Mouse (Mus musculus) T-helper 1 cell (primary cell): ENCODE measurements around the gene Samhd1.

Source experiments
- in situ Hi-C: fragments of 300-600 bp; cut with MboI, MseI; formaldehyde crosslinking; loops from one replicate; pipeline ENCODE4 v1.15.1; 2025; ENCODE audit warnings: high pct_unique_total_duplicates

The Samhd1 gene

DNA sequence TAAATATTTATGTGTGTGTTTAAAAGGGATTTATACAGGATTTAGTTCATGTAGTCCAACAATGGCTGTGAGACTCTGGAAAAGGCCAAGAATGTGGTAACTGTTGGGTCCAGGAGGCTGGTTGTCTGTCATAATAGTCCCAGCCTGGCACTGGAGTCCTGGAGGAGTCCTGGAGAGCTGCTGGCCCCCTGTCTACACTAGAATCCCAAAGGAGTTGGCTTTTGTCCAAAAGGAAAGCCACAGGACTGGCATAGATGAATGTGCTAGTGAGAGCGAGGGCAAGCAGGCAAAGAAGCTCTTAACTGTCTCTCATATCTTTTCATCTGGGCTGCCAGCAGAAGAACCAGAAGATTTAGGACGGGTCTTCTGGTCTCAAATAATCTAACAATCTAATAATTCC is 1.6 kb upstream of the Samhd1 start:
- in situ Hi-C loops: loop anchor here (5.0 kb wide), 1 partner anchor 66 kb away; the partner anchor contains the start of gene Rbl1

DNA sequence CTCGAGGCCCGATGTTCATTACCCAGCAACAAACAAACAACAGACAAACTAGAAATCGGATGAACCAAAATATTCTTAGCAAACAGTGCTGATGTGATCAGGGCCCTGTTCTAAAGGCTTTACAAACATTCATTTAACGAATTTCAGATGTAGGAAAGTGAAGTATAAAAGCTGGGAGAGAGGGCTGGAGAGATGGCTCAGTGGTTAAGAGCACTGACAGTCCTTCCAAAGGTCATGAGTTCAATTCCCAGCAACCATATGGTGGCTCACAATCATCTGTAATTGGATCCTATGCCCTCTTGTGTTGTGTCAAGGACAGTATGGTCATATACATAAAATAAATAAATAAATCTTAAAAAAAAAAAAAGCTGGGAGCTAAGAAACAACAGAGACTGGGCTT is 1.1 kb upstream of the Samhd1 start:
- in situ Hi-C loops: loop anchor here (5.0 kb wide), 1 partner anchor 66 kb away; the partner anchor contains the start of gene Rbl1

DNA sequence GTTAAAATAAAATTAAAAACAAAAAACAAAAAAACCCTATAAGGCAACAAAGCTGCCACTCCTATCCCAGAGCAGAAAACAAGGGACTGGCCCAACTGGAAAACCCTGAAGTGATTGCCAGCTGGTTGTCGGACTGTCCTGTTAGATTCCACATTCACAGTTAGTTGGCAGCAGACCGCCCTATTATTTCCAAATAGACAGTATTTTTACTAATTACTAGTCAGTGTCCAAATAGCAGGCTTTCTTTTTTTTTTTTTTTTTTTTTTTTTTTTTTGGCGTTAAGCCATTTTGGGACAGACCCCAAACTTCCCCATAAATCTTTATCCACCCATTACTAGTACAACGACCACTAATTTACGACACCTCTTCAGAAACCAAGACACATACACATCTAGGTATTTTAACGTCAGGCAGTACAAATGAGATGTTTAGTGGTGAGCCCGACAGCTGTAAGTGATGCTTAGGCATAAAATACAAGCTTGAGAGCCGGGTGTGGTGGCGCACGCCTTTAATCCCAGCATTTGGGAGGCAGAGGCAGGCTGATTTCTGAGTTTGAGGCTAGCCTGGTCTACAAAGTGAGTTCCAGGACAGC is 560 bp upstream of the Samhd1 start:
- in situ Hi-C loops: loop anchor here (5.0 kb wide), 1 partner anchor 67 kb away; the partner anchor contains the start of gene Rbl1

DNA sequence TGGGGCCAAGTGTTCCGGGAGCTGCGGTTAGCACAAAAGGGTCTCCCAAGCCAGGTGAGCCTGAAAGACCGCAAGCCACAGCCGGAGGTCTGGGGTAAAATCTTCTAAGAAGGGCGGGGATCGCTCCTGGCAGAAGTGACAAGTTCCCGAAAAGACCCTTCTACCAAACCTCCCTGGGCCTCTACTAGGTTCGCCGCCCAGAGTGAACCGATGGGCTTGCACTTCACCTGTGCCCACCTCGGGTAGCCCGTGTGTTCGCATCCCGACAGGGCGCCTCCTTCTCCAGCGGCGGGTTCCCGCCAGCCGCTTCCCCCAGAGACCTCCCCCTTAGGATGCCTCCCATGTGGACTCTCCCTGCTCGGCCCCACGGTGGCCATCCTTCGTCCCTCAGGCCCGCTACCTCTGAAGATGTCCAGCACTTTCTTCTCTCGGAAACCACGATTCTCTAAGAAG is 560 bp downstream of the Samhd1 start:
- in situ Hi-C loops: no loop called here

DNA sequence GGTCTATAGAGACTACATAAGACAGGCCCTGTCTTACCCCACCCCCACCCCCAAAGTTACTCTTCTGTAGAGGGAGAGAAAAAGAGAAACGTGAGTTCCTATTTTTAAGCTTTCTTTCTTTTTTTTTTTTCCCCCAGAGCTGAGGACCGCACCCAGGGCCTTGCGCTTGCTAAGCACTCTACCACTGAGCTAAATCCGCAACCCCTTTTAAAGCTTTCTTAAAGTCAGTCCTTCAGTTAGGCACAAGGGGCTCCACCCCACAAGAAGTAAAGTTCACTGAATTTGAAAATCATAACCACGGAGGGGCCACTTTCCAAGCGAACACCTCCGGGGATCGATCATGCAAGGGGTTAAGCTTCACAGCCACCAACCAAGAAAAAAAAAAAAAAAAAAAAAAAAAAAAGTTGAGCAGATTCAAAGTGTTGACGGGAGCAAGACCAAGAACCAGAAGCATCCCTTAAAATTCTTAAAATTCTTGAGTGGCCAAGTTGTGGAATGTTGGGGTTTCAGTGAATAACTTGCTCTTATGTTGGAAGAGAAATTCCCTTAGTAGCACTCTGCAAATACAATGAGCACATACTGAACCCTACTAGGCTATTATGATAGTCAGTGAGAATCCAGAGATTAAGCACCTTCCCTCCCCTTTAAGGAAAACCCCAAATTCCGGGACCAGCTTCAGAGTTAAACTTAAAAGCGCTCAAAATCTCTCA is 1.1 kb downstream of the Samhd1 start:
- in situ Hi-C loops: no loop called here

DNA sequence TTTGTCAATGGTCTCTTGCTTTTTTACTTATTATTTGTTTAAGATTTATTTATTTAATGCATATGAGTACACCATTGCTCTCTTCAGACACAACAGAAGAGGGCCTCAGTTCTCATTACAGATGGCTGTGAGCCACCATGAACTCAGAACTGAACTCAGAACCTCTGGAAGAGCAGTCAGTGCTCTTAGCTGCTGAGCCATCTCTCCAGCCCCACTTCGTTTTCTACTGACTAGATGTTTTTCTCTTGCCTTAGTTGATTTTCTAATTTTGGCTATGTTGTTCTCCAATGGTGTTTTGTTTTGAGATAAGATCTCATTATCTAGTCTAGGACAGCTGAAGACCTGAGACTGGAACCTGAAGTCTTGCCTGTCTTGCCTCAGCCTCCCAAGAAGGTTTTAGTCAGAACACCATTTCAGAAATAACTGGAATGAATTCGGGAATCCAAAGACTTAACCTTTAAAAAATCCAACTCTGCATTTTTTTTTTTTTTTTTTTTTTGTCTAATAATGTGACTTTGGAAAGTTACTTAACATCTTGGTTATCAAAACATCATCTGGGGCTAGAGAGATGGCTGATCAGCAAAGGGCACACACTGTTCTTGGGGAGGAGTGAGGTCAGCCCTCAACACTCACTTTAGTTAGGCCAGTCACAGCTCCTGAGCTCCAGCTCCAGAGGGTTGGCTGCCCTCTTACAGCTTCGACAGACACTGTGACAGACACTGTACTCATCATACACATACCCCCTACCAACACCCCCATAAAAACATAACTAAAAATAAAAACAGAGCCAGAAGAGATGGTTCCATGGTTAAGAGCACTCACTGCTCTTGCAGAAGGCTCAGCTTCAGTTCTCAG is 2.2 kb downstream of the Samhd1 start:
- in situ Hi-C loops: no loop called here

DNA sequence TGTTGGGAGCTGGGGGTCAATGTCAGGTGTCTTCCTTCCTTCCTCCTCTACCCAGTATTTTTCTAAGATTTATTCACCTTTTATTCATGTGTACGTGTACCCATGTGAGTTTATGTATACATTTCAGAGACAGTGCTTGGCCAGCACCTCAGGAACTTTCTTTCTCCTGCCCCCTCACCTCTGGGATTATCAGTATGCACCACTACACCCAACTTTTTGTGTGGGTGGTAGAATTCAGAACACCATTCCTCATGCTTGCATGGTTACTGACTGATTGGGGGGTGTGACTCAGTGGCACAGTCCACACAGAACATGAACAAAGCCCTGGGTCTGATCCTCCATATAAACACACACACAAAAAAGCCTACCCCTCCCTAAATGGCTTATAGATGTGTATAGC is 3.0 kb downstream of the Samhd1 start:
- in situ Hi-C loops: no loop called here

DNA sequence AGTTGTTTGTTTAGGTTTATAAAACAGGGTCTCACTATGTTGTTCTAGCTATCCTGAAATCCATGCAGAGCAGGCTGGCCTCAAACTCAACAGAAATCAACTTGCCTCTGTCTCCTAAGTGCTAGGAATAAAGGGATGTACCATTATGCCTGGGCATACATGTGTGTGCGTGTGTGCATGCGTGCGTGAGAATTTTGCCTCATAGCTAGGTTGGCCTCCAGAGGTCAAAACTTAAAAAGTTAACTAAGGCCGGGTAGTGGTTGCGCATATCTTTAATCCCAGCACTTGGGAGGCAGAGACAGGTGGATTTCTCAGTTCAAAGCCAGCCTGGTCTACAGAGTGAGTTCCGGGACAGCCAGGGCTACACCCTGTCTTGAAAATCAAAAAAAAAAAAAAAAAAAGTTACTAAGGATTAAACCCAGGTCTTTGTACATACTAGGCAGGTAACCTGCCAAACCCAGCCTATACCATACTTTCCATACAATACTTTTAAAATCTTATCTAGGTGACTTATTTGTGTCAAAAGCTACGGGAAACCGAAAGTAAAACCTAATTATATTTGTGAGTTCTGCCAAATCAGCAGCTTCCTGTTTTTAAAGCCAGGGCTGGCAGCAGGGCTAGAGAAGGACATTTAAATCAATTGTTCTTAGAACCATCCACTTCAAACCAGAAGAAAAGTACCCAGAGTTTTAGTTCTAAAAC is 4.1 kb downstream of the Samhd1 start:
- in situ Hi-C loops: no loop called here

DNA sequence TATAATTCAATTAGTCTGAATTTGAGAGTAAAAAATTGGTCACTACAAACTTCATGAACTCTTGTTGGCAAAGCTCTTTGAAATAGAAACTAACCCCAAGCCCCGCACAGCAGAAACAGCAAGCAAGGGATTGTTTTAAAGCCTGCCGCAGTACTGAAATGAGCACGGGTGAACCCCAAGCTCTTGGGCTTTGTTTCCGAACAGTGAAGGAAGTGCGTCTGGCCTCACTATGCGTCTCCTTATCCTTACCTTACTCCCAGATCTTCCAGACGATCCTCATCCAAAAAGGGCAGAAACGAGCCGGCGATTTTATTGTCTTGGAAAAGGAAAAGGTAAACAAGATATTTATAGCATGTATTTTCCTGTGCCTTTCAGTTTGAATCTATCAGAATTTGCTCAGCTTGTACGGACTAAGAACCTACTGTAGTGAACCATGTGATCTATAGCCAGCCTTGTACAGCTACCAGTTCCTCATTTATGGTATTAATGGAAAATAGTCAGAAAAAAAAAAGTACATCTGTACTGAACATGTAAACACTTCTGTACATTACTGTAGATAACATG is 5.4 kb downstream of the Samhd1 start:
- in situ Hi-C loops: no loop called here

DNA sequence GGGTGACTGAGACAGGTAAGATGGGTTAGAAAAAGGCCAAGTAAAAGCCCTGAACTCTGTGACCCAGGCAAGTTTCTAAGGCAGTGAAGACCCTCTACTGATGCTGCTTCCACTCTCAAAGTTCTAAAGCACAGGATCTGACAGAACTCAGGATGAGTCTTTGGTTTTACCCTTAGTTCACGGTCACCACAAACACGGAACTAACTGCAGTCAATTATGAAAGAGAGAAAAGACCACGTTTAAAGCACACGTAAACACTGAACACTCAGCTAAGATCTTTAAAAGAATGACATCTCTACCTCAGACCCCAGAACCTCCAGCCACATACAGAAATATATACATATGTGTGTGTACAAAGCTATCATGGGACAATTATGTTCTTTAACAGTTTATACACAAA is 6.0 kb downstream of the Samhd1 start:
- in situ Hi-C loops: no loop called here

DNA sequence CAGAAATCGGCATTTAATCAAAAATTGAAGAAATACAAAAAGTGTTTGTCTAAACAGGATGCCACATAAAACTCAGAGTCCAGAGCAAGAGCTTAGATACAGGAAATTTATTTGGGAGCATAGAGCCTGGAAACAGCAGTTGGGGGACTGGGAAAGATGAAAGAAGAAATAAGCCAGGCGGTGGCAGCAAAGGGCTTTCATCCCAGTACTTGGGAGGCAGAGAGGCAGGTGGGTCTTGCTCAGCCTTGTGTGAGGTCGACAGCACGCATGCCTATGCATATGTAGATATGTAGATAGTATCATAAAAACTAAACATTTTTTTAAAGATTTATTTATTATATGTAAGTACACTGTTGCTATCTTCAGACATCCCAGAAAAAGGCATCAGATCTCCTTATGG is 7.0 kb downstream of the Samhd1 start:
- in situ Hi-C loops: no loop called here

DNA sequence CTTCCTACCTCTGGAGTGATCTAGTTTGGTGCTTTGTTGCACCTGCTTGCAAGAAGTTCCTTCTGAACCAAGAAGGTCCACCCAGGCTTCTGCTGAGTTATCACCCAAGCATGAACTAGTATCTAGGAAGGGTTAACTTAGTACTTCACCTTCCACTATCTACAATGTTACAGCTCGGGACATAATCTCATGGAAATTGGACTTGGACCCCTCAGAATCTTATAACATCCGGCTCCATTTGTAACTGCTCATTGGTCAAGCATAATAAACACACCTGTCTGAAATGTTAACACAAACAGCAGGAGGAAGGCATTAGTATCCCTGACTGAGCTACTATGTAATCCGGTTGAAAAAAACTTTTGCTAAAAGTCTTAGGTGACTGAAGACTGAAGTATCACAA is 7.7 kb downstream of the Samhd1 start:
- in situ Hi-C loops: no loop called here

DNA sequence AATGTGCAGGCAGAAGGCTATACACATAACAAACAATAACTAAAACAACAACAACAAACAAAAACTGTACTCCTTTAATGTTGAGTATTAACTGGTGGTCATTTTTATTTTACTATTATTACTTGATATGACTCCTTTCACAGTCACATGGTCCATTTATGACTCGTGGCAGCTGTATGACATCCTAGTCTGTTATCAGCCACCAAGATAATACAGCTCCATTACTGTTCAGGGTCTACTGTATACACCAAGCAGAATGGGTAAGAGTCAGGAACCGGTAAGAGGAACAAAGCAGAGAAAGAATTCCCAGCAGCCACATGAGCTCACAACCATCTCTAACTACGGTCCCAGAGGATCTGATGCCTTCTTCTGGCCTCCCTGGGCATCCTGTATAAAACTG is 9.8 kb downstream of the Samhd1 start:
- in situ Hi-C loops: no loop called here

DNA sequence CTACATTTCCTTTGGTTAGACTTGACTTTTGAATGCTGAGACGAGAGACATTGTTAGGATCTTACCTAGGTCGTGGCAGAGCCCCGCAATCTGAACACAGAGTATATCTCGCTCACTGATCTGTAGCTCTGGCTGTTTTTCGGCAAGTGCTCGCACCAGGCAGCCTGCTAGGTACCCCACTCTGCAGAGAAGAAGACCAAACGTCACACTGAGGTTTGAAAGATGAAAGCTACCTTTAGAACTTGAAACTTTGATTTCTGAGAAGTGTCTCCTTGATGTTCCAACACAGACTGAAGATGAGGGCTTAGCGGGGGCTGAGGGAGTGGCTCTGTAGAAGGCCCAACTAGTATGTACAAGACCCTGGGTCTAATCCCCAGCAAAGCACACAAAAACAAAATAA is 13.3 kb downstream of the Samhd1 start:
- in situ Hi-C loops: no loop called here

DNA sequence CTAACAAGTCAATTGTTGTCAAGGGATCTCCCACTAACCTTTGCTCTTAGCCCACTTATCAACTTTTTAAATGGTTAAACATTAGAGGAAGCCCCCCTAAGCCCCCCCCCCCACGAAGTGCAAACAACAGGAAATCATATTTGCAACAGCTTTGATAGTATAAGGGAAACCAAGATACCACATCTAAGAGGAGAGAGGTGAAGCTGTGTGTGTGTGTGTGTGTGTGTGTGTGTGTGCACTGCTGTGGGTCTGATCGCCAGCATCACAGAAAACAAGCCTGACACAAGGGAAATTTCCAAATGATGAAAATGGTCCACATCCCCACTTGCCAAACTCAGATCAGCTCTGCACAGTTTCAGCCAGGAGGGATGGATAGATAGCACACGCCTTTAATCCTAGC is 16.0 kb downstream of the Samhd1 start:
- in situ Hi-C loops: no loop called here

DNA sequence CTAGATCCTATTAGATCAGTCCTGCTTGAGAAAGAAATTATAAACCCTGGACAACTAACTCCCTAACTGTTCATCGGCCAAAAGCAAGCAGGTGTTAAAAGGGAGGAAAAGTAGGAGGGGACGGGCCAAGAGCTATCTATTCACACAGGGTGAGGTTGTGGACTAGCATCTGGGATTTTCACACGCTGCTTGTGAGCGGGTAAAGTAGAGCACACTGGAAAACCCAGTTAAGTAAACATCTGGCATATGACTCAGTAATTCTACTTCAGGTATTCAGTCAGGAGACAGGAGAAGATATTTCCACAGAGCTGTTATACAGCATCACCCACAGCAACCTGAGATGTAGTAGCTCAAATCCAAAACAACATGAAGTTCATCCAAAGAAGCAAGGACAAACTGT is 16.5 kb downstream of the Samhd1 start:
- in situ Hi-C loops: no loop called here

DNA sequence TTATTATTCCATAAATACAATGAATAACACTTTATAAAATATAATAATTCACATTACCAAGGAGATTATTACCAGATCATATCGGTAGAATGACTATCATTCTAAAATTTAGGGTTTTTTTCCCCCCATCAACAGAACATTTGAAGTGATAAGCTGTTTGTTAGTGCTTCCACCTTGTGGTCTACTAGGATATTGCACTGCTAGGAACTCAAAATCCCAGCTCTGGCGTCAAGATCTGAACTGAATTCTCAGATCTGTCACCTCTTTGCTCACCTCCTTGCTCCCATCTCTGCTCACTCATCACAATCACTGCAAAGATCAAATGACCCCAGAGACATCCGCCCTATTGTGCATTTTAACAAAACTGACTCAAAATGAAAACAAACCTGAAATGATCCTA is 18.1 kb downstream of the Samhd1 start:
- in situ Hi-C loops: no loop called here

DNA sequence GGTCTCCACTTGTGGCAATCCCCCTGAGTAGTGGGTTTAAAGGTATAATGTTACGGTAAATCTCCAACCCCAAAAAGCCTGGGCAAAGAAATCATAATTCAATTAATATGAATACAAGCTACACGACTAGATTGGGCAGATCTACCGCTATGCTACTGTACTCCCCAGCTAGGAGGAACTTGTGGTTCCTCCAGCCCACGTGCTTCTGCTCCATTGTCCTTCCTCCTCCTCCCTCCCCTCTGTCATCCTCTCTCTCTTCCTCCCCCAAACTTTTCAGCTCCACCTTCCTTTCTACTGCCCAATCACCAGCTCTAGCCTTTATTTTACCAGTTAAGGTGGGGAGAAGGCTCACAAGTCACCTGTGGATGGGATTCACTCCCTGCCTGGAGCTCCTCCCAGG is 26.8 kb downstream of the Samhd1 start:
- in situ Hi-C loops: no loop called here

DNA sequence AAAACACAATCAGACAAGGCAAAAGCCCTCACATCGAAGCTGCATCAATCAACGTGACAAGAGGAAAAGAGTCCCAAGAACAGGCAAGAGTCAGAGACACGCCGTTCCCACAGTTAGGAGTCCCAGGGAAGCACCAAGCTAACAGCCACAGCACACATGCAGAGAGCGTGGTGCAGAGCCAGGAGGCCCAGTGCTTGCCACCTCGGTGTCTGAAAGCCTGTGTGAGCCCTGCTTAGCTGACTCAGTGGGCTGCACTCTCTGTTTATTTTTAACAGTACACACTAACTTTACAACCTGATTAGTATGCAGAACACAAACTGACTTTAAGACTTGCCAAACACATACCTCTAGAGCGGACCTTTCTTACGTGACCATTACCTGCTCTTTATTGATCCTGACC is 30.6 kb downstream of the Samhd1 start:
- in situ Hi-C loops: no loop called here

DNA sequence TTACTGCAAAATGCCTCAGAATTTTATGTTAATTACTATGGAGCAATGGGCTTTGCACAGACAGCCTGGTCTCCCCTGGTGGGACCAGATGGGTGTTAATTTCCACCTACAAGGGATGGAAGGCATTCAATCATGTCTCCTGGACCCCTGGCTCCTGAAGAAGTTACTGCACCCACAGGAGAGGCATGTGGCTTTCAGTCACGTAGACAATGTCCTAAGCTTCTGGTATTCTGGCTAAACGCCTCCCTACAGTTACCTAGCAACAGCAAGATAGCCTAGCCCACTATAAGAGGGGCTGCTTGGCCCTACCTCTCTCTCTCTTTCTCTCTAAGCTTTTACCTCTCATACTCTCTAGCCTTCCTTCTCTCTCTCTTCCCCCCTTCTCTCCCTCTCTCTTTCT is 32.8 kb downstream of the Samhd1 start:
- in situ Hi-C loops: no loop called here

DNA sequence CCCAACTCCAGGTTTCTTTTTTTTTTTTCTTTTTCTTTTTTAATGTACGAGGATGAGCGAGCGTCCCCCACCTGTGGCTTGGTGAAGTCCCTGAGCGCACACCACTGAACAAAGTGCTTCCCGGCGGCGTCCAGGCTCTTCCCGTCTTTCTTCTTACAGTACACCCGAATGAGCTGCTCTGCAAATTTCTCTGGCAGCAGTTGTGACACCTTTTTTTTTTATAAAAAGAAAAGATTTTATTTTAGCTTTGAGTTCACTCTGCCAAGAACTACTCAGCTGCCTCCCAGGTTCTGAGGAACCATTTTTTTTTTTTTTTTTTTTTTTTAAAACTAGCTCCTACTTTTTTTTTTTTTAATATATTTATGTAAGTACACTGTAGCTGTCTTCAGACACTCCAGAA is 33.4 kb downstream of the Samhd1 start:
- in situ Hi-C loops: no loop called here

DNA sequence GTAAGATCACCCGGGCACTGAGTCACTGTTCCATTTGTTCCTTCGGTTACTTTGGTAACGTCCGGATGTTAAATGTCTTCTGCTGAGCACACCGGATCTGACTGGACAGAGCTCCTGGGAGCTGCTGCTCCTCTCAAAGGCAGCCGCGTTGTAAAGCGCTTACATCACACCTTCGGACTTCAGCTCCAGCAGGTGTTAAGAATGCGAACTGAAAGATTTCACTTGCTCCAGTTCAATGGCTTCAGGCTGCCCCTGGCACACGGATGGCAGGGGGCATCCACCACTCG is 34.8 kb downstream of the Samhd1 start:
- in situ Hi-C loops: no loop called here
